Mouse (Mus musculus) thymus, adult 2 months (tissue): ENCODE data around the gene Abhd5. TPM values are rescaled to one million over a fixed set of nuclear protein-coding genes. Genes with fewer than 3 reads are reported as not detected.
A peak's percentile ranks its signal among the peaks of the same experiment; 100 is the strongest.

Source experiments
- DNase-seq: peaks from one replicate; pipeline ENCODE4 v3.0.0; 2021
- H3K27ac ChIP-seq: fragments of 200-500 bp; 2 replicates; pipeline ENCODE4 v1.5.1; 2012; ENCODE audit warnings: low read length, control low read depth; ENCODE audit not compliant: control insufficient read depth, insufficient read depth
- H3K27me3 ChIP-seq: fragments of 200-500 bp; 2 replicates; pipeline ENCODE4 v1.6.1; 2012; ENCODE audit warnings: mild to moderate bottlenecking, low read length, moderate library complexity, mixed read lengths; ENCODE audit not compliant: control insufficient read depth, insufficient read depth
- H3K36me3 ChIP-seq: fragments of 200-500 bp; 2 replicates; pipeline ENCODE4 v1.6.1; 2012; ENCODE audit warnings: mild to moderate bottlenecking, low read length, moderate library complexity; ENCODE audit not compliant: control insufficient read depth, insufficient read depth
- H3K4me1 ChIP-seq: fragments of 200-500 bp; replicated peaks from 2 replicates; pipeline ENCODE4 v1.6.1; 2012; ENCODE audit warnings: low read length; ENCODE audit not compliant: control insufficient read depth, insufficient read depth
- H3K4me3 ChIP-seq: fragments of 200-500 bp; 2 replicates; pipeline ENCODE4 v1.5.1; 2012; ENCODE audit warnings: mild to moderate bottlenecking, low read length, control low read depth, moderate library complexity; ENCODE audit not compliant: control insufficient read depth, insufficient read depth
- CTCF ChIP-seq: fragments of 200-500 bp; IDR thresholded peaks from 2 replicates; pipeline ENCODE4 v1.5.1; 2012; ENCODE audit warnings: mild to moderate bottlenecking, control low read depth, low read length, moderate library complexity, borderline replicate concordance; ENCODE audit not compliant: control insufficient read depth, poor library complexity, insufficient read depth; ENCODE audit errors: extremely low read depth
- POLR2A ChIP-seq: fragments of 200-500 bp; IDR thresholded peaks from 2 replicates; pipeline ENCODE4 v1.6.1; 2012; ENCODE audit warnings: mild to moderate bottlenecking, low read length, control low read depth, moderate library complexity; ENCODE audit not compliant: control insufficient read depth, poor library complexity, insufficient read depth; ENCODE audit errors: extremely low read depth
- WGBS: fragments of 180-500 bp; shearing (Covaris S2); methylation state at CpG from one replicate; pipeline ENCODE4 v1.1.7; 2018; 5-methylcytosine and 5-hydroxymethylcytosine counted together
- polyA plus RNA-seq: library from polyadenylated mRNA; depleted of rRNA; stranded (reverse); fragments of >200 nt; gene quantifications from 2 replicates; pipeline ENCODE4 v1.2.3, GENCODE M21; 2012

Gene Abhd5
- polyA plus RNA-seq, 1 experiment, result 12.4 TPM

- H3K36me3 ChIP-seq, result no peaks in the 10 kb centered on the region
- H3K27ac ChIP-seq, result no peak overlapping the region
- peak; percentile 51 for DNase-seq
These were observed 69.7 kb downstream of the Abhd5 start for GRCm38 (mm10) chr9:122420772-122421764.

GRCm38 (mm10) chr9:122421911-122422310, 70.5 kb downstream of the Abhd5 start:
- 94% methylated on average over 8 of the region's 8 CpGs for WGBS
- H3K27ac ChIP-seq, result no peak overlapping the region
- H3K4me1 ChIP-seq, result no peaks in the 10 kb centered on the region
- H3K4me3 ChIP-seq, result no peak overlapping the region
- H3K36me3 ChIP-seq, result no peaks in the 10 kb centered on the region
- no peaks in the 10 kb centered on the region for H3K27me3 ChIP-seq
- TF ChIP-seq CTCF, result no peak
- TF ChIP-seq POLR2A, result no peak
- DNase-seq, result no peak

More at GRCm38 (mm10) chr9:122420772-122421764, 69.7 kb downstream of the Abhd5 start:
- 31% methylated on average over 13 of the region's 13 CpGs for WGBS
- Histone ChIP-seq H3K4me3 (no peak overlapping the region), H3K4me1 (no peaks in the 10 kb centered on the region), H3K27me3 (no peaks in the 10 kb centered on the region)
- no peak for TF ChIP-seq POLR2A
- peak; percentile 76; the same call in 1 of the 2 replicates for TF ChIP-seq CTCF

DNA sequence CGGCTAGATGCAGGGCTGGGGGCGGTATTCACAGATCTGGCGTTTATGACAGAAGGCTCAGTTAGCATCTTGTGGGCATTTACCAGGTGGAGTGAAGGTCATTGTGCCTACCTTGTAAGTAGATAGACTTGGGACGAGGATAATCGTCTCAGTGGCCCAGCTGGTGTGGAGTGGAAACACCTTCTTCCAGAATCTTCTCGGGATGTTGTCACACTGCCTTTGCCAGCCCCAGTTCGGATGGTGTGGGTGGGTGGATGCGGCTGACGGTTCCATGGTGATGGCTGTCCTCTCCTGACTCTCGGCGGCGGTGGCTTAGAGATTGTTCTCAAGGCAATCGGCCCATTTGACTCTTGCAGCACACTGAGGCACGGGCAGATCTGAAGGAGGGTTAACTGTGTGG, 71.3 kb downstream of the Abhd5 start:
- no peak for DNase-seq
- WGBS, result 93% methylated on average over 14 of the region's 14 CpGs
- no peak for TF ChIP-seq CTCF
- TF ChIP-seq POLR2A, result no peak
- no peak overlapping the region for H3K4me3 ChIP-seq
- no peaks in the 10 kb centered on the region for H3K27me3 ChIP-seq
- no peaks in the 10 kb centered on the region for H3K4me1 ChIP-seq
- H3K27ac ChIP-seq, result no peak overlapping the region
- H3K36me3 ChIP-seq, result no peaks in the 10 kb centered on the region

GRCm38 (mm10) chr9:122423146-122423545, 71.7 kb downstream of the Abhd5 start:
- Histone ChIP-seq H3K27me3 (no peaks in the 10 kb centered on the region), H3K4me1 (no peaks in the 10 kb centered on the region), H3K36me3 (no peaks in the 10 kb centered on the region), H3K4me3 (no peak overlapping the region), H3K27ac (no peak overlapping the region)
- DNase-seq, result no peak
- 64% methylated on average over 6 of the region's 6 CpGs for WGBS
- TF ChIP-seq CTCF, result no peak
- no peak for TF ChIP-seq POLR2A

DNA sequence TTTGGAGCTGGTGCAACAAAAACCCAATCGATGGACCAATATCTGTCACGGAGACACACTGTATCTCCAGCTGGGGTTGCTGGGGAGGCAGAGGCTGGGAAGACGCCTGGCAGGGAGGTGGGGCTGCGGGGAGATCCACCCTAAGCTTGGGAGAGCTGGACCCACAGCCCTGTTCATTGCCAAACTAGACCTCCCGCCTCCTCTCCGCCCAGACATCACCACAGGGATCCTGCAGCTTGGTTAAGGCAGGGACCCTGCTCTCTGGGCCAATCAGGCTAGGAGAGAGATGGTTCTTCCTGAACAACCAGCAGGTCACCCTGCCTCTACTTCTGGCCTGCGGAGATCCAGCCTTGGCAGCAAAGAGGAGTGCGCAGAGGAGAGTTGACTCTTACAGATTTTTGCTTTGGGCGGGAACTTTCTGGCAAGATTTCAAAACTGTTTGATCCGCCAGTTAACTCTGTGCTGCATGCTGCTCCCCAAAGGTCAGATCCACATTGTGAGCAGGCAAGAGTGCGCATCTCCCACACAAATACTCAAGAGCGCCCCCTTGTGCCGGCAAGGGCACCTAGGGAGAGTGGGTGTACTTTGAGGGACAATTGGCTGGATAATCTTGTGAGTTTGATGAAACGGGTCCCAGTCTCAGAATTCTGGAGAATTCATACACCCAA, 73.7 kb downstream of the Abhd5 start:
- no peak overlapping the region for H3K4me3 ChIP-seq
- DNase-seq, result peak; percentile 29
- H3K27me3 ChIP-seq, result no peaks in the 10 kb centered on the region
- H3K4me1 ChIP-seq, result no peaks in the 10 kb centered on the region
- no peak for TF ChIP-seq CTCF
- TF ChIP-seq POLR2A, result no peak
- no peak overlapping the region for H3K27ac ChIP-seq
- no peaks in the 10 kb centered on the region for H3K36me3 ChIP-seq
- WGBS, result 68% methylated on average over 14 of the region's 14 CpGs

- no peak overlapping the region for H3K4me3 ChIP-seq
- H3K36me3 ChIP-seq, result no peaks in the 10 kb centered on the region
- no peaks in the 10 kb centered on the region for H3K4me1 ChIP-seq
- TF ChIP-seq CTCF (no peak), POLR2A (no peak)
- H3K27ac ChIP-seq, result no peak overlapping the region
- H3K27me3 ChIP-seq, result no peaks in the 10 kb centered on the region
- 85% methylated on average over 12 of the region's 12 CpGs for WGBS
- DNase-seq, result no peak
These were observed 77.7 kb downstream of the Abhd5 start for GRCm38 (mm10) chr9:122429058-122429649.
